Mouse (Mus musculus) E14TG2a.4 (cell line): ENCODE measurements around the gene Rap2c.

Experiments
- CTCF ChIP-seq: conservative IDR thresholded peaks from 2 replicates; pipeline ENCODE4 v1.5.1; 2014; ENCODE audit warnings: low read length
- NANOG ChIP-seq: IDR thresholded peaks from 2 replicates; pipeline ENCODE4 v1.6.1; 2014; ENCODE audit warnings: borderline replicate concordance, low read length, mixed read lengths

DNA sequence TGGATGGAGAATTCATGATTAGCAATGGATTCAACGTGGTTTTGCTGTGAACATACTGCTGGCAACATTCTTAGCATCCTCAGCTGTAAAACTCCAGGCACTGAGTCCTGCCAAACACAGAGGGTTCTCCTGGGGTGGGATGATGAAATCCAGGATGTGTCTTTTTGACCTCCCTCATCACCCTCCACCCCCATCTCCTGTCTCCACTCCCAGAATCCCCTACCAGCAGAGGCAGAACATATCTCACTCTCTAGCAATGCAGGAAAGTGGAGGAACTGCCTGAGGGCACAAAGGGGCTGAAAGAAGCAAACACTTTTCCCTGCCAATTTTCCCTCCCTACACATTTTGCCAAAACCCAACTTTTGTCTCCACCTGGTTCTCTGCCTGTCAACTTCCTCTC, 29.2 kb downstream of the Rap2c start:
- TF ChIP-seq CTCF = no peak
- no peak for TF ChIP-seq NANOG
